Mouse (Mus musculus) lung, postnatal 36 days (tissue): ENCODE results near the gene Xrcc4.
"Not testable (repeated sequence)": the region's sequence is repeated elsewhere in the genome, so short reads cannot be mapped to it uniquely, and the experiment has no call there.

Experiments
- DNase-seq: peaks from one replicate; pipeline ENCODE4 v3.0.0; 2022; ENCODE audit warnings: mixed read lengths

The Xrcc4 gene

DNA sequence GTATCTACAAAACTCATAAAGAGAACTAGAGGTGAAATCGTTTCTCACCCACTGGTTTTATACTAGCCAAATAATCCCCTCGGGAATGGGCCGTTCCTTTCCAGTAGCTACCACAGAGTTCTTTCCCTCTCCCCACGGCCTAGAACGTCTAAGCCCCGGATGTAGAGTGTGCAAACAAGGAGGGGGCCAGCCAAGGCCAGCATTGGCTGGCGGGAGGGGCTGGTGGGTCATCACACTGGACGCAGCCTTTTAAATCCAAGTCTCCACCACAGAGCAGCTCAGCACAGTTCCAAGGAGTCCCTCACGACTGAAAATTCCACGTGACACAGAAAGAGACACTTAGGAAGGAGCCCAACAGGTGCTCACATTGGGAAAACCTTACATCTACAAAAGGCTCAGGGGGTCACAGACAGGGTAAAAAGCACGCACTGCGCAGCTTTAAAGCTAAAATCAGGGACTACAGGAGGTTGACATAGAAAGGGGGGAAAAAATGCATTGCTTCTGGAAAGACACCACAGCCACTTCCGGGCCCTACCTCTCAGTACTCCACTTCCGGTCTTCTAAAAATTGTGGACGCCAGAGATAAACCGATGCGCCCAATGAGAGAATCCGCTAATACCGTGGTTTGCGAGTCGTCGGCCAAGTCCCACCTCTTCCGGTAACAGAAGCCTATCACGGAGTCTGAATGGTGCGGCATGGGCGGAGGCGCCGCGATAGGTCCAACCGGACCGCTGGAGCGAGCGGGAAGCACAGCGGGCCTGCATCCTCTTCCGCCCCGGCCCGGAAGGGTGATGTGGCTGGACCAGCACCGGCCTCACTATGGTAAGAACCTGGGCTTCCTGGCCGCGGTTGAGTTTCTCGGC is at the start of gene Xrcc4, which contains the start of gene Tmem167:
Xrcc4 (minus strand) TSS at position 647 of the 863 bp plus-strand sequence.
Tmem167 (plus strand) TSS at position 162 of the 863 bp plus-strand sequence.
- peak; percentile 99 for DNase-seq

DNA sequence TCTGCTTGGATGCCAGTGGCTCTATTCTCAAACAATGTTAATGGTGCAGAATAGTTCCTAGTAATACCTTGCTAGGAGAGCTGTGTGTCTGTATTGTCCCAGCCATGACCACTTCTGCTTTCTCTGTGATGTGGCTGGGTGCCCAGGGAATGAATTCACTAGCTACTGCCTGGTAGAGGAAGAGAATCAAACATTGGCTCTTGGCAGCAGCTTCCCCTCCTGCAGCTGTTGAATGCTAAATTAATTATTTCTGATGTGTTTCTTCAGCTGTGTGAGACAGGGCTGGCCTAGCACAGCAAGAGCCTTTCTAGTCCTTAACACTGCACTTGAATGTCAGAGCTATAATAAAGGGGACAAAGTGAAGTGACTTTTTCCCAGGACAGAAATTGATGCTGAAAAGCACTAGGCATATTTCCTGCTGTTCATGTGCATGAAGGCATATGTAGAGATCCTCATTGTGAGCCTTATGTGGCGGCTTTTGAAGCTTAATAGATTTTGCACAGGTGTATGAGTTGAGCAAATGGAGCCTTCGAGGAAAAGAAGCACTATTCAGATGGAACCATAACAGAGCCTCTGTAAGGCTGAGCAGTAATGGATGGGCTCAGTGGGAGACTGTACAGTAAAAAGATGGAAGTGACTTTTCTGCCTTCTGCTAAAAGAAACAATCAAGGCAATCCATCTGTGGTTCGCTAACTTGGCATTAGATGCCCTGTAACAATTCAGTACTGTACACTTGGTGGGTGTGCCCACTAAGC is 46.9 kb upstream of the Xrcc4 start:
- DNase-seq = no peak

DNA sequence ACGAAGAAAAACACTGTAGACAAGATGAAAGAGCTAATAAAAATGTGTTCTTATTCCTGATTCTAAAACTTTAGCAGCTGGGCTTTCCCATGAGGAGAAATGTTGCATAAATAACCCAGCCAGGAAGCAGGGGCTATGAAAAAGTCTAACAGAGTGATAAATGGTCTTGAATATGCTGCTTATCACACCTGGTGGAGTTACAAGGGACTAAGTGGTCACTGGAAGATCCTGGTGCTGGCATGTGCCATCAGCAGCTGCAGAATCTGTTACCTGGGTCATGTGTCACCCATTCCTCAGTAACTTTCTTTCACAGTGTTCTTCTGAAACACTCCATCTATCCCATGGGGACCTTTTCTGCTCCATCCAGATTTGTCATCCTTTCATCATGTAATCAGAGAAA is 22.3 kb upstream of the Xrcc4 start:
- no peak for DNase-seq

DNA sequence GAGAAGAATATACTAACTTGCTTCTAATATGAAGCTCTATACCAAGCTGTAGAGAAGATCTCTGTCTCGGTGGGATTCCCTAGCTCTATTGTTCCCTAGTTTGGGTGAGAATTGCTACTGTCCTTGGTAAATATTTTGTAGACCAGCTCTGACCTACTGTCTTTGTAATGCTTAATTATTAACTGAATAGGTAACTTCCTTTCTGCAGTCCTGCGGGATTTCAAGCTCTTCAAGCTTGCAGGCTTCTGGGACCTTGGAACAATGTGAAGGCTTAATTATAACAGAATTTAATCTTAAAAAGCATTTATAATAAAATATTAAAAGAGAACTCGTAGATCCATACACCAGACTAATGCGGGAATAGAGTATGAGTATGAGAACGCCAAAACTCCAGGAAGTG is 19.3 kb upstream of the Xrcc4 start:
- DNase-seq = not testable (repeated sequence)

DNA sequence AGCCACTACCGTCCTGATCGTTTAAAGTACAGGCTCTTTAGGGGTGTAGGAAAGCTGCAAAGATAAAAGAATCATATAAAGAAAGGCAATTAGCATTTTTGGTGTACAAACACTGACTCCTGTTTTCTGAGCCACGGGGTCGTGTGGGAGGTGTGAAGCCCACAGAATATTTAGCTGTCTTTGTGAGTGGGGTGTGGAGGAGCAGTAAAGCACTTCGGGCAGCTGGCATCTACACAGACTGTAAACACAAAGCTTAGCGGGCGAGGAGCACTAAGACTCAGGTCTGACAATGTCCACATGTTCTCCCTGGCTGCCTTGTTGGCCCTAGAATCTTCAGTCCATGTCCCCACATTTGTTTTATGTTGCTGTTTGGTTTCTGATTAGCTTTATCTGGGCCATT is 16.7 kb upstream of the Xrcc4 start:
- no peak for DNase-seq

DNA sequence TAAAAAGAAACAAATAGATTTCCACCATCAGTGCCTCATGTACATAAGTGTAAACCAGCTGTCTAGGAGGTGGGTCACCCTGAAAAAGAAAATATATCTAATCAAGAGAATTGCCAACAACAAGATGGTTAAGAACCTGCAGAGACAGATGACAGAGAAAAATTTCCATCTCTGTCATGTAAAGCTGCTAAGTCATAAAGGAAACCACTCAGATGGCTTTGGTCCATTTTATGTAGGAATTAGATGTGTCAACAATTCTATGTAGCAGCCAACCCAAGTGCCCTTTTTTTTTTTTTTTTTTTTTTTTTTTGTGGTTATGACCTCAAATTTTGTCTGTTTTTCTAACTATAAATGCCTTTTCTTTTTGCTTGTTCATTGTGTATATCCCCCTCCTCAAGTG is 12.1 kb upstream of the Xrcc4 start:
- no peak for DNase-seq

DNA sequence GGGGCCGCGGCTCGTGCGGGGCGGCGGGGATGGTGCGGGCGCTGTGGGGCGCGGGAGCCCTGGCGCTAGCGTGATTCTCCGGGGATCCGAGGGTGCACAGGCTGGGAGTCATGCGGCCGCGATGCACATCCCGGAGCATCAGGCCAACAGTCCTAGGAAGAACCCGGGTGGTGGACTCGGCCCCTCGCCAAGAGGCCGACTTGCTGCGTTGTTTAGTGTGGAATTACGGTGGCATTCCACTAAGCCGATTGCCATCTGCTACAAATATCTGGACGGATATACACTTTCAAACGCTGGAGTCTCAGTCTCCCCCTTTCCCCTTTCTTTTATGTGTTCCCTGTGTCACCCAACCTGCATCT is 396 bp upstream of the Xrcc4 start:
- no peak for DNase-seq

DNA sequence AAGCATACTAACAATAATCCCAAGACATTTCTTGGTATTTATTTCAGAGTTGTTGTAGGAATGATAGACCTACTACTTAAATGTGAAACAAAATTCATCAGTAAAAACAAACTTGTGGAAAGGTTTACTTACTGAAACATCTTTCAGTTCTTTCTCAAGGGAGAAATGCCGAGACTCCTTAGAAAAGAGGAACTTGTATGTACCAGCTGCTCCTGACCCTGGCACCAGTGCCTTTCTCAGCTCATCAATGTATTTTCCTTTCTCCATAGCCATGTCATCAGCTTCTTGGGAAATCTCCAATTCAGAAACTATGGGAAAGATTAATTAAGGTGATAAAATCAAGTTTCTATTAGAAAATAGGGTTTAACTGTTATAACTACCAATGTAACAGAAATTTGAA is 27.5 kb downstream of the Xrcc4 start:
- no peak for DNase-seq

DNA sequence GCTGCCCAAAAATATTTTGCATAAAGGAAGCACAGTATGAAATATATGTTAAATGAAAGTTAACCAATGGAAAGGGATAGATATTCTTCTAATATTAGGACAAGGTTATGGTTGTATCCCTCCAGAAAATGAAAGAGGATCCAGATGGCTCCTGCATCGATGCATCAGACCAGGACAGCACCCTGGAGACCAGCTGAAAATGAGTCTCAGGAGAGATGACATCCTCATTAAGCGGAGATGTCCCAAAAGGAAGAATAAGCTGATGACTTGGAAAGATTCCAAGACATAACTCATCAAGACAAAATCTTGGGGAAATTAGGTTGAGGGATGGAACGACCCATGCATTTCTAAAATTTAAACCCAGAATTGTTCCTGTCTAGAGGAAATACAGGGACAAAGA is 37.0 kb downstream of the Xrcc4 start:
- DNase-seq = no peak

DNA sequence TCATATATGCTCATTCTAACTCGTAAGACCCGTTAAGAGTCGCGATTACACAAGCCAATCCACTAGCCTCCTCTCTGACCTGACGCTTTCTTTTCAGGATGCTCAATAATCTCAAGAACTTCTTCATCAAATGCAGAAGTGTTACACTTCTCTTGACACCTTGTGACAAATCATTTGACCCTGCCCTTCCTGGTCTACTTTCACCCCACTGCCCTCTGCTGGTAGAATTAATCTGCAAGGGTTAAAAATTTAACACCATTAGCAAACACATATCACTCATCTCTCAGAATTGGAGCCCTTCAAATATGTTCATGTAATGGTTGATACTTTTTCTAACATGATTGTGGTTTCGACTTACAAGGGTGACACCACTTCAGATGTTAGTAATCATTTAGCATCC is 37.7 kb downstream of the Xrcc4 start:
- DNase-seq = peak; percentile 14

DNA sequence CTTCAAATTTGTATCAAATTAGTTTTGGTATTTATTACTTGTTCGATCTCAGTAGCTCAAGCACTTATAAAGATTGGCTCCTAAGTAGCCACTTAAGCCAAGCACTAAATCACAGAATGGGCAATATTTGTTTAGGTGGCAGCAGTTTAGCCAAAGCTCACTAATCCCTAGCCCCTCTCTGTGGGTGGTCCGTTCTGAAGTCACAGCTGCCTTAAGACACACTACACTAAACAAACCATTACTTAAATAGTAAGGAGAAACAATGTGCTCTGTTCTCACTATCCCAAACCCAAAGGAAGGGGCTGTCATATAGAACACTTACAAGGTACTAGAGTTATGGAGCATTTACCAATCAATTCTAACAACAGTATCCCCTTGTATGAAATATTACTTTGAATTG is 49.8 kb downstream of the Xrcc4 start:
- no peak for DNase-seq

DNA sequence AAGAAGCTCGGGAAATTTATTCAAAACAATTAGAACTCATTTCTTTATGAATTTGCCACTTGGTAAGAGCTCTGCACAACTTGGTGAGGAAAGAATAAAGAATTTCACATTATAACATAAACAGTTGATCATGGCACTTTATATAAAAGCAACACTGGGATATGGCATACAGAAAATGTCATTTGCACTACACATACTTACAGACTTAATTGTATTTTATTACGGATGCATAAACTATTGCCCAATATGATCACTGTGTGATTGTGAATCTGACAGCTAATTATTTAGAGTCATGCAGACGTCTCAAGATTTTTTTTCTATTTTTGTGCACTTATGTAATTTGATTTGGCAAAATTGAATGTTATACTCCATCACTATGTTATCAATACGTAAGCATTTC is 56.4 kb downstream of the Xrcc4 start:
- DNase-seq = no peak

DNA sequence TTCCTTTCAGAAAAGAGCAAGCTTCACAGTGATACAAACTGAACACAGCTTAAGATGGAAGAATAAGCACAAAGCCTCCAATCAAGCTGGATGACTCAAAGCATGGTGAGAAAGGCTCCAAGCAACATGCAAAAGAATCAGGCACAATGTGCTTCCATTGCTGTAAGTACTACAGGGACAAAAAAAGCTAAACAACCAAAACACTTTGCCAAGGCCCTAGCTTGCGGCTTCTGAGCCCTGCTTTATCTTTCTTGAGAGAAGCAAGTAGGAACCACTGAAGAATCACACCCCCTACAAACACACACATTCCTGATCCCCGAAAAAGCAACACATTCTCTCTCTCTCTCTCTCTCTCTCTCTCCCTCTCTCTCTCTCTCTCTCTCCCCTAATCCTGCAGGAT is 56.9 kb downstream of the Xrcc4 start:
- DNase-seq = no peak

DNA sequence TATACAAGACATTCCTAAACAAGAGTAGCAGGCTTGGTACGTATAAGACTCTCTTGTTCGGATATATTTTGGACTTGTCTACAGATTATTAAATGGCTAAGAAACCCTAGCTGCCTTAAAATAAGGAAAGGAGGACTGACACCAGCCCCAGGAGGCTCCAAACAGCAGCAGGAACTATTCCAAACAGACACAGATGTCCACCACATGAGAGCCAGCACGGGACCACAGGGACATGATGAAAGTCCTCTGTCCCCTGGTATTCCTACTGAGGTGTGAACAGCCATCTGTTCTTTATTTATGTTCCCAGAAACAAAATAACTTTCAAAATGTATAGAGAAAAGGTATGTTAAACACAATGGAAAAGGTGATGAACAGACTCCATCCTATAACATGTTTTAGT is 58.5 kb downstream of the Xrcc4 start:
- DNase-seq = no peak

DNA sequence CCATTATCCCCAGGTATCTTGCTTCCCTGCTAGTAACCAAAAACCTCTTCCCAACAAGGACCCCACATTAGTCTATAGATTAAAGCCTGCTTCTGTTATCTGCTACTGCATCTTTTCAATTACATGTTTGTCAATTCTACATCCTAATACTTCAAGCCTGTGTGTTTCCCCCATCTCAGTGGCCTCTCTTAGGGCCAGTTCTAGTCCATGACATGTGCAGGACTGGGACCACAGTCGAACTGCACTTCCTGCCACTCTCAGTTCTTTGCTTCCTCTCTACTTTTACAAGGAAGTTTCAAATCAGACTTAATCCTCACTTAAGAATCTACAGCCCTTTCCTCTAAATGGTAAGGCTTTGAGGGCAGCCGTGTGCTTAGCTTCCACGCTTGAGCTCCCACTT is 76.8 kb downstream of the Xrcc4 start:
- no peak for DNase-seq

DNA sequence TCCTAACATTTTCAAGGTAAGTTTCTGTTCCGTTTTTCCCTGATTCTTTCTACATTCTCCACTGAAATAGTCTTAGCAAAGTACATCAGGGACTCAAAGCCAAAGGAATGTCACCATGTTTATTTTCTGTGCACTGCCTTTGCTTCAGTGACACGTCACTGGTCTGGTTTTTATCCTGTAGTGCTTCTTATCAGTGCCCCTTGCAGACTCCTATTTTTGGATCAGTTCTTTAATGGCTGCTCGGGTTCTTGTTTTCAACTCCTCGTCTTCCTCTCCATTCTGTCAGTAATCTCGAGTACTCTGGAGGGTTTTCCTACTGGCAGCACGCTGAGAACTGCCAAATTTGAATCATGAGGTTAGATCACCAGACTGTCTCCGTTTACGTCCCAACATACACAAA is 77.2 kb downstream of the Xrcc4 start:
- peak; percentile 8 for DNase-seq

DNA sequence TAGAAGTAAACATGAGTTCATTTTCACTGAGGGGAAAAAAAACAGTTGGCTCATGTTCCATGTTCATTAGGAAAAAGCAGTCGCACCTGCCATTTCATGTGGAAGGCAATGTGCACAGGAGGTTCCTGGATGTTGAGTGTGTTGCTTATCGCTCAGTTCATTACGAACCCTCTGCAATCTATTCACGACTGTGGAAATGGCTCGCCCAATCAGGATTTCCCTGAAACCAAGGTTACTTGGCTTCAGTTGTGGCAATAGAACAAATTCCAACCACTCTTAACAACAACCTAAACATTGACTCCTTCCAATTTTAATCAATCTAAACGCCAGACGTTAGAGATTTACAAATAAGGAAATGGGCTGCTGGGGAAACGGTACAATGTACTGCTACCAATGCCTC is 78.3 kb downstream of the Xrcc4 start:
- peak; percentile 3 for DNase-seq

DNA sequence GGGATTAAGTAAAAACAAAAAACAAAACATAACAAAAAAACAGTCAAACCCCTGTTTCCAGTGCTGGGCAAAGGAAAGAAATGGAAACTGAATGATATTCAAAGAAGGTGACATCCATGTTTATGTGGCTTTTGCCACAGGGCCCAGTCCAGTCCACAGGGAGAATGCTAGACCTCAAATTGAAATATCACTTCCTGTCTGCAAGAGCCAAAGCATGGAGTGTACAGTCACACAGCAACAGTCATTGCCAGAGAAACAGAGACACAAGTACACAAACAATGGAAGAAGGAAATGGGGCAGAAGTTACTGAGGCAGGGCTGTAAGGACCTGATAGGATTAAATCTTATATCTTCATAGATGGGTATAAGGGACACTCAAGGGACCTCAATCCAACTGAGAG is 79.6 kb downstream of the Xrcc4 start:
- peak; percentile 15 for DNase-seq

DNA sequence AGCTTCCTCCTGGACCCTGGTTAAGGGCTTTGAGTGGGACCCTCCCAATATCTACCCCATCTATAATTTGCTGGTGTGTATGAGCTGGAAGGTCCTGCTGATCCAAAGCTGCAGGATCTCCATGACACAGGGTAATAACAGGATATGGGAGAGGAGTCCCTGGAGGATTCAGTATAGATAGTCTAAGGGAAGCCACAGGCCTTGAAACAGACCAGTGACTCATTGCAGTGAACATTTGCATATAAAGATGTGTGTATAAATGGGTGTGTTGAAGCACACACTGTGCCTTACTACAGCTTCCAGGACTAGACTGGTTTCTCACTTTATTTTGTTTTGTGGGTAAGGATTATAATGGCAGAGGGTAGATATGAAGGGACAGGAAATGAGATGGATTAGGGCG is 83.8 kb downstream of the Xrcc4 start:
- DNase-seq = no peak

DNA sequence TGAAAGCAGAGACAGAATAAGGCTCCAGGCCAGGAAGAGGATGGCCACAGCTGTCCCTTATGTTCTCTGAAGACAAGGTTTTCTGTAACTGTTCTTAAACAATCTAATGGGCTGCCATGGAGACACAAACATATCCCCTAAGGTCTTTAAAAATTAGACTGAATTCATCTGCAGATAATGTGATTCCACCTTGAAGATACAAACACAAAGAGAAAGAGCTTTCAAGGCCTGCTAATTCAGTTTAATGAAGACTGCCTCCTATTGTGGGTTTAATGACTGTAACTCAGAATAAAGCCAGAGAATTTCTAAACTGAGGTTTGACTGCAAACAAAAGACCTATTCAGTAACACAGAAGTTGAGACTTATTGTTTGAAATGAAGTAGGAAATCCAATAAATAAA is 91.9 kb downstream of the Xrcc4 start:
- DNase-seq = no peak

DNA sequence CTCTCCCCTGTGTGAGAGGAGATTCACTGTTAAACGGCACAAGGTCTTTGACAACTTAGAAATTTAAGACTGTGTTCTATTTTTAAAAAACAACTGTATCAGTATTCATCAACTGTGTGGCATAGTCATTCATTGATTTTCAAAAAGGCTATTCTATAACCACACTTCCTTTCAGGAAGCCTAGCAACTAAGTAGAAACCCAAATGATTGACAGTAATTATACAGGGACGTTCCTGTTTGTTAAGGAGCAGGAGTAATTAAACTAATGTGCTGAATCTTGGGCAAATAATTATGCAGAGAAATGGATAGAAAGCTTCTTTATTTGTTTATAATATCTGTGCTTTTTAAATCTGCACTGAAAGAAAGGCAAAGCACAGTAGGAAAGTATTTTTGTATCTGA is 103.3 kb downstream of the Xrcc4 start:
- DNase-seq = no peak

DNA sequence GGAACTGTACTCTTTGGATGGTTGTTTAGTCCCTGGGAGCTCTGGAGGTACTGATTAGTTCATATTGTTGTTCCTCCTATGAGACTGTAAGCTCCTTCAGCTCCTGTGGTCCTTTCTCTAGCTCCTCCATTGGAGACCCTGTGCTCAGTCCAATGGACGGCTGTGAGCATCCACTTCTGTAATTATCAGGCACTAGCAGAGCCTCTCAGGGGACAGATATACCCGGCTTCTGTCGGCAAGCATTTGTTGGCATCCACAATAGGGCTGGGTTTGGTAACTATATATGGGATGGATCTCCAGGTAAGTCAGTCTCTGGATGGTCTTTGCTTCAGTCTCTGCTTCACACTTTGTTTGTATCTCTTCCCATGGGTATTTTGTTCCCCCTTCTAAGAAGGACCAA is 118.5 kb downstream of the Xrcc4 start:
- no peak for DNase-seq

DNA sequence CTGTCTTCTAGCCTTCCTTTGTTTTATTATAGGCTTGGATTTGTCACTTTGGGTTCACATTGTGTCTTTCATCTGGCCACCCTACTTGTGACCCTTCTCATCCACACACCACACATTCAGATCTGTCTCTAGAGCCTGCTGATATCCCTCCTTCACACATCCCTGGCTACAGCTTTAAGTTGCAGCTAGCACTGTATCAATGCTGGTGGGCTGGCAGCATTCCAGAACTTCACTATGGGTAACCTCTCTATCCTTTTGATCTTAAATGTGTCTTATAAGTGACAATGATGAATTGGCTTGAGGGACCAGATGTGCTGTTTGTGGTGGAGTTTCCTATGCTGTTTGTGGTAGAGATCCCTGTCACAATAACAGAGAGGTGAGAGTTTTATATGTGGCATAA is 120.7 kb downstream of the Xrcc4 start:
- no peak for DNase-seq

DNA sequence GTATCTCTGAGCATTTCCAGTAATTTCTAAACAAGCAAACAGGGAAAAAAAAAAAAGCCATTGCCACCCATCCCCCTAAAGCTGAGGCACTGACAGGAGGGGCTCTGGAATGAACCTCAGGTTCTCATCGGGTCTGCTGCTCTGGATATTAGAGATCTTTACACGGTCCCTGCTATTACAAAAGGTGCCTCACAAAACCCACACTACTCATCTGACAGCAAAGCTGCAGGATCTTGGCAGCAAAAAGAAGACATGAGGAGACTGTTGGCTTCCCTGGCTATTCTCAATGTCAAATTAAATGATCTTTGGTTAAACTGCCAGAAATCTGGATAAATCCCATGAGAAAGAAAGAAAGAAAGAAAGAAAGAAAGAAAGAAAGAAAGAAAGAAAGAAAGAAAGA is 145.1 kb downstream of the Xrcc4 start:
- DNase-seq = no peak
